Mouse (Mus musculus): ENCODE data around the gene Kif17. TPM values are rescaled to one million over a fixed set of nuclear protein-coding genes. Genes with fewer than 3 reads are reported as not detected.
A peak's percentile ranks its signal among the peaks of the same experiment; 100 is the strongest.

Kif17 gene
- polyA plus RNA-seq, 1 experiment: 224 TPM

DNA sequence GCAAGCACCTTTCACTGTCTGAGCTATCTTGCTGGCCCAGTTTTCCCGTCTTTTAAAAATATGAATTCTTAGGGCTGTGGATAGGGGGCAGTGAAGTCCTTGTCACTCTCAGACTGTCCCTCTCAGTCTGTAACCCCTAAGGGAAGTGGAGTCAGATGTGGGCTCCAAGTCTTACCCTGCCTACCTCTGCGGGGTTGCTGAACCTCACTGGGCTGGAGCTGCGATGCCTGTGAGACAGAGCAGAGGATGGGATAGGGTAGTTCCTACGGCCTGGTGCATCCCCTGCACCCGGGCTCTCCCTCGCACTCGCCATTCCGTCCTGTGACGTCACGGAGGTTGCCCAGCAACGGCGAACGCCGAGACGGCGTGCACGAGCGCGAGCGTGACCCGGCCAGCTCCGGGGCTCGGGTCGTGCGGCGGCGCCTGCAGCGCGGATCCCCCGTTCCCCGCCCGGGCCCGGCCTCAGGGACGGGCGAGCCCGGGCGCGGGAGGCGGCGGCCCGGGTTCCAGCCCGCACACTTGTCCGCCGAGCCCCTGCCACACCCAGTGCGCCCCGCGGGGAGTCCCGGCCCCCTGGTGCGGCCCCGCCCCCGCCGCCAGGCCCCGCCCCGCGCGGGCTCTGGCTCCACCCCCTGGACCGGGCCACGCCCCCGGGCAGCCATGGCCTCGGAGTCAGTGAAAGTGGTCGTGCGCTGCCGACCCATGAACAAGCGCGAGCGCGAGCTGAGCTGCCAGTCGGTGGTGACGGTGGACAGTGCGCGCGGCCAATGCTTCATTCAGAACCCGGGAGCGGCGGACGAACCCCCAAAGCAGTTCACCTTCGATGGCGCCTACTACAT lies 11.8 kb downstream of the Kif17 start:
- Histone ChIP-seq H3K4me1 (ENCODE audit: control insufficient read depth, insufficient read depth, low read length) (peaks cover 9% of the 10 kb centered on the region), H3K27ac (ENCODE audit: control insufficient read depth, insufficient read depth, low read depth, low read length) (peak overlapping the region; percentile 63; the same call in 1 of the 2 replicates), H3K27me3 (ENCODE audit: control insufficient read depth, insufficient read depth, low read length) (no peaks in the 10 kb centered on the region), H3K4me3 (ENCODE audit: control insufficient read depth, low read depth, low read length) (peak overlapping the region; percentile 96), H3K36me3 (ENCODE audit: control insufficient read depth, insufficient read depth, low read length) (no peaks in the 10 kb centered on the region)
- TF ChIP-seq CTCF (IDR thresholded peaks at IDR 0.05; ENCODE audit: control insufficient read depth, insufficient read depth, insufficient replicate concordance, low read depth, low read length) (0 out of 2 replicates have a peak, but pooled peaks have one; percentile 4), POLR2A (IDR thresholded peaks at IDR 0.05; ENCODE audit: control insufficient read depth, low read depth, low read length) (peak; percentile 74; the same call in 1 of the 2 replicates)

DNA sequence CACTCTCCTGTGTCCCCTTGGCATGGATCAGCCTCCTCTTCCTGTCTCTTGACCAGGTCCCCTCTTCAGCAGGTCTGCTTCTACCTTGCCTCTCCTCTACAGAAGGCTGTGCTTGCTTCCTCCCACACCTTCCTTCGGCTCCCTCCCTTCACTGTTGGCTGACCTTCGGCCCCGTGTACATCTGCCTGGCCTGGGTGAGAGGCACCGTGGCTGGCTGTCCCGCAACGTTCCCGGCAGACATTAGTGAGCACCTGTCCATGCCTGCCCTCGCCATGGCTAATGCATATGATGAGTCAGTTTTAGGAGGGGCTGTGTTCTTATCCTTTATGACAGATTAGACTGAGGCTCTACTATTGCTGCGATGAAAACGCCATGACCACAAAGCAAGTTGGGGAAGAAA lies 17.6 kb downstream of the Kif17 start:
- Histone ChIP-seq H3K36me3 (ENCODE audit: control insufficient read depth, insufficient read depth, low read length) (no peaks in the 10 kb centered on the region), H3K27me3 (ENCODE audit: control insufficient read depth, insufficient read depth, low read length) (no peaks in the 10 kb centered on the region), H3K4me1 (ENCODE audit: control insufficient read depth, insufficient read depth, low read length) (peaks cover under 1% of the 10 kb centered on the region), H3K4me3 (ENCODE audit: control insufficient read depth, low read depth, low read length) (no peak overlapping the region; the same call in 1 of the 2 replicates), H3K27ac (ENCODE audit: control insufficient read depth, insufficient read depth, low read depth, low read length) (no peak overlapping the region)
- TF ChIP-seq POLR2A (IDR thresholded peaks at IDR 0.05; ENCODE audit: control insufficient read depth, low read depth, low read length) (no peak), CTCF (IDR thresholded peaks at IDR 0.05; ENCODE audit: control insufficient read depth, insufficient read depth, insufficient replicate concordance, low read depth, low read length) (no peak)

- no peak for TF ChIP-seq POLR2A (IDR thresholded peaks at IDR 0.05; ENCODE audit: control insufficient read depth, low read depth, low read length)
- no peak for TF ChIP-seq CTCF (IDR thresholded peaks at IDR 0.05; ENCODE audit: control insufficient read depth, insufficient read depth, insufficient replicate concordance, low read depth, low read length)
- no peak overlapping the region for H3K27ac ChIP-seq (ENCODE audit: control insufficient read depth, insufficient read depth, low read depth, low read length)
- no peaks in the 10 kb centered on the region for H3K4me1 ChIP-seq (ENCODE audit: control insufficient read depth, insufficient read depth, low read length)
- no peaks in the 10 kb centered on the region for H3K27me3 ChIP-seq (ENCODE audit: control insufficient read depth, insufficient read depth, low read length)
- H3K36me3 ChIP-seq (ENCODE audit: control insufficient read depth, insufficient read depth, low read length): no peaks in the 10 kb centered on the region
- no peak overlapping the region for H3K4me3 ChIP-seq (ENCODE audit: control insufficient read depth, low read depth, low read length)
Observed at GRCm38 (mm10) chr4:138272011-138272997, 22.1 kb downstream of the Kif17 start.

DNA sequence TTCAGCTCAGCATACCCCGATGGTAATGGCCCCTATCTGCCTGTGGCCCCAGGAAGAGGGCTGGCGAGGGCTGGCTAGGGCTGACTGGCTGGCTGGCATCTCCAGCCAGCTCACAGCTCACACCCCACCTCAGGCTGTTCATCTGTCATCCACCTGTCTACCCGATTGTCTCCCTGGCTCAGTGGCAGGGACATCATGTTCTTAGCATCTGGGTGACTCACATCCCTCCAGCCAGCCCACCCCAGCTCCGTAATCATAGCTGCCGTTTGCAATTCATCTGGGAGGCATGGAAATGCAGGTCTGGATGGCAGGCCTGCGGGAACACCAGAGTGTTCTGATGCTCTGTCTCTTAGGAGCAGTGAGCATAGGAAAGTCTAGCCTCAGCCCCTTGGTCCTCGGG lies 28.1 kb downstream of the Kif17 start:
- Histone ChIP-seq H3K27me3 (ENCODE audit: control insufficient read depth, insufficient read depth, low read length) (no peaks in the 10 kb centered on the region), H3K36me3 (ENCODE audit: control insufficient read depth, insufficient read depth, low read length) (no peaks in the 10 kb centered on the region), H3K4me1 (ENCODE audit: control insufficient read depth, insufficient read depth, low read length) (no peaks in the 10 kb centered on the region), H3K27ac (ENCODE audit: control insufficient read depth, insufficient read depth, low read depth, low read length) (no peak overlapping the region), H3K4me3 (ENCODE audit: control insufficient read depth, low read depth, low read length) (no peak overlapping the region)
- TF ChIP-seq POLR2A (IDR thresholded peaks at IDR 0.05; ENCODE audit: control insufficient read depth, low read depth, low read length) (no peak), CTCF (IDR thresholded peaks at IDR 0.05; ENCODE audit: control insufficient read depth, insufficient read depth, insufficient replicate concordance, low read depth, low read length) (no peak)

GRCm38 (mm10) chr4:138282834-138283233 lies 32.6 kb downstream of the Kif17 start:
- no peak overlapping the region for H3K4me3 ChIP-seq (ENCODE audit: control insufficient read depth, low read depth, low read length)
- no peak overlapping the region for H3K27ac ChIP-seq (ENCODE audit: control insufficient read depth, insufficient read depth, low read depth, low read length)
- H3K36me3 ChIP-seq (ENCODE audit: control insufficient read depth, insufficient read depth, low read length): no peaks in the 10 kb centered on the region
- H3K4me1 ChIP-seq (ENCODE audit: control insufficient read depth, insufficient read depth, low read length): no peaks in the 10 kb centered on the region
- H3K27me3 ChIP-seq (ENCODE audit: control insufficient read depth, insufficient read depth, low read length): no peaks in the 10 kb centered on the region
- TF ChIP-seq POLR2A (IDR thresholded peaks at IDR 0.05; ENCODE audit: control insufficient read depth, low read depth, low read length) (no peak), CTCF (IDR thresholded peaks at IDR 0.05; ENCODE audit: control insufficient read depth, insufficient read depth, insufficient replicate concordance, low read depth, low read length) (peak; percentile 78; the same call in 1 of the 2 replicates)

DNA sequence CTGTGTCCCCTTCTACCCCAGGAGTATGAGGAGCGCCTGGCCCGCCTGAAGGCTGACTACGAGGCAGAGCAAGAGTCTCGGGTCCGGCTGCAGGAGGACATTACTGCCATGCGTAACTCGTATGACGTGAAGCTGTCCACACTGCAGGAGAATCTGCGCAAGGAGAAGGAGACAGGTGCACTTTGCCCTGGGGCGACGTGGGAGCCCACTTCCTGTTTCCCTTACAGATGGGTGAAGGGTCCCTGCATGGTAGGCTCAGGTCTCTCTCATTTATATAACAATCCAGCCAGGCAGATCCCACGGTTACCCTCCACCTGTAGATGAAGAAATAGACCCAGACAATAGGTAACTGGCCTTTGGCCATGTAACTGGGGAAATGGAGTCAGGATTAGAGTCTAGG lies 36.2 kb downstream of the Kif17 start:
- no peaks in the 10 kb centered on the region for H3K27me3 ChIP-seq (ENCODE audit: control insufficient read depth, insufficient read depth, low read length)
- H3K27ac ChIP-seq (ENCODE audit: control insufficient read depth, insufficient read depth, low read depth, low read length): no peak overlapping the region
- TF ChIP-seq CTCF (IDR thresholded peaks at IDR 0.05; ENCODE audit: control insufficient read depth, insufficient read depth, insufficient replicate concordance, low read depth, low read length): no peak
- no peak for TF ChIP-seq POLR2A (IDR thresholded peaks at IDR 0.05; ENCODE audit: control insufficient read depth, low read depth, low read length)
- no peaks in the 10 kb centered on the region; the same call in 1 of the 2 replicates for H3K4me1 ChIP-seq (ENCODE audit: control insufficient read depth, insufficient read depth, low read length)
- H3K4me3 ChIP-seq (ENCODE audit: control insufficient read depth, low read depth, low read length): no peak overlapping the region
- no peaks in the 10 kb centered on the region for H3K36me3 ChIP-seq (ENCODE audit: control insufficient read depth, insufficient read depth, low read length)

DNA sequence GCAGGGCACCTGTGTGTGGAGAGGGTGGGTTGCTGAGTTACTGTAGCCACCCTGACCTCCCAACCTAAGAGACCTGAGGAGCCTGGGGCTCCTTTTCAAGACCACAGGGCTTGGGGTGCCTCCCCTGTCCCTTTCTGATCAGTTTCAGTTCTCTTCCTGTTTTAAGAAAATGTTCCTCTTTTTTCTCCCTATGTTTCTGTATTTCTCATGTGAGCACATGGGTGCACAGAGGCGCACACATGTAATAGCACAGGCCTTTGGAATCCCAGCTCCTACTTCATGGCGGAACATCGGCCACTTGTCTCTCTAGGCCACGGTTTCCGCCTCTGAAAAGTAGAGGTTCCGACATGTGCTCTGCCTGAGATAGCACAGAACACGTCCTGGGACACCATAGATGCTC lies 38.5 kb downstream of the Kif17 start:
- H3K4me1 ChIP-seq (ENCODE audit: control insufficient read depth, insufficient read depth, low read length): no peaks in the 10 kb centered on the region; the same call in 1 of the 2 replicates
- TF ChIP-seq CTCF (IDR thresholded peaks at IDR 0.05; ENCODE audit: control insufficient read depth, insufficient read depth, insufficient replicate concordance, low read depth, low read length) (no peak), POLR2A (IDR thresholded peaks at IDR 0.05; ENCODE audit: control insufficient read depth, low read depth, low read length) (no peak)
- H3K27me3 ChIP-seq (ENCODE audit: control insufficient read depth, insufficient read depth, low read length): no peaks in the 10 kb centered on the region
- H3K27ac ChIP-seq (ENCODE audit: control insufficient read depth, insufficient read depth, low read depth, low read length): no peak overlapping the region
- no peak overlapping the region for H3K4me3 ChIP-seq (ENCODE audit: control insufficient read depth, low read depth, low read length)
- H3K36me3 ChIP-seq (ENCODE audit: control insufficient read depth, insufficient read depth, low read length): no peaks in the 10 kb centered on the region
